Mouse (Mus musculus) embryonic facial prominence, embryonic 14.5 days (tissue): ENCODE results near the gene Rnf185. TPM values are rescaled to one million over a fixed set of nuclear protein-coding genes. Genes with fewer than 3 reads are reported as not detected.

Experiments
- ATAC-seq: fragments of 200-750 bp; cut with Nextera tagmentation; 2 replicates; pipeline ENCODE4 v1.8.0; 2017; ENCODE audit warnings: low read depth, moderate number of reproducible peaks, moderate TSS enrichment
- DNase-seq: peaks from one replicate; pipeline ENCODE4 v3.0.0-alpha.2; 2015; ENCODE audit warnings: low spot score
- H3K27ac ChIP-seq: fragments of 300-500 bp; sonication (generic); replicated peaks from 2 replicates; pipeline ENCODE4 v1.5.1; 2014; ENCODE audit warnings: low read depth, mild to moderate bottlenecking, low read length, moderate library complexity
- H3K27me3 ChIP-seq: fragments of 300-500 bp; sonication (generic); replicated peaks from 2 replicates; pipeline ENCODE4 v1.6.1; 2014; ENCODE audit warnings: low read length; ENCODE audit not compliant: control insufficient read depth, insufficient read depth
- H3K36me3 ChIP-seq: fragments of 300-500 bp; sonication (generic); 2 replicates; pipeline ENCODE4 v1.6.1; 2014; ENCODE audit warnings: low read length, mixed read lengths; ENCODE audit not compliant: control insufficient read depth, insufficient read depth
- H3K4me1 ChIP-seq: fragments of 300-500 bp; sonication (generic); 2 replicates; pipeline ENCODE4 v1.6.1; 2014; ENCODE audit warnings: antibody characterized with exemption, low read length; ENCODE audit not compliant: control insufficient read depth, insufficient read depth
- H3K4me2 ChIP-seq: fragments of 300-500 bp; sonication (generic); 2 replicates; pipeline ENCODE4 v1.6.1; 2014; ENCODE audit warnings: low read depth, mild to moderate bottlenecking, low read length, moderate library complexity, mixed read lengths
- H3K4me3 ChIP-seq: fragments of 300-500 bp; sonication (generic); 2 replicates; pipeline ENCODE4 v1.5.1; 2014; ENCODE audit warnings: low read depth, mild to moderate bottlenecking, low read length
- H3K9ac ChIP-seq: fragments of 300-500 bp; sonication (generic); 2 replicates; pipeline ENCODE4 v1.6.1; 2014; ENCODE audit warnings: low read depth, mild to moderate bottlenecking, low read length, moderate library complexity, mixed read lengths
- H3K9me3 ChIP-seq: fragments of 300-500 bp; sonication (generic); 2 replicates; pipeline ENCODE4 v1.6.1; 2016; ENCODE audit warnings: low read length; ENCODE audit not compliant: control insufficient read depth
- WGBS: fragments of 180-500 bp; shearing (Covaris S2); extraction: QIAGEN DNeasy Blood & Tissue Kit; methylation state at CpG from one replicate; pipeline ENCODE4 v1.1.7; 2014; 5-methylcytosine and 5-hydroxymethylcytosine counted together
- polyA plus RNA-seq: library from polyadenylated mRNA; unstranded; fragments of >200 nt; fragmentation: Nextera tagmentation; extraction: Ambion mirVana; gene quantifications from 2 replicates; pipeline ENCODE4 v1.2.1, GENCODE M21; 2014

Rnf185 gene
- polyA plus RNA-seq, 1 experiment from 2014 or later = 37.1 TPM

DNA sequence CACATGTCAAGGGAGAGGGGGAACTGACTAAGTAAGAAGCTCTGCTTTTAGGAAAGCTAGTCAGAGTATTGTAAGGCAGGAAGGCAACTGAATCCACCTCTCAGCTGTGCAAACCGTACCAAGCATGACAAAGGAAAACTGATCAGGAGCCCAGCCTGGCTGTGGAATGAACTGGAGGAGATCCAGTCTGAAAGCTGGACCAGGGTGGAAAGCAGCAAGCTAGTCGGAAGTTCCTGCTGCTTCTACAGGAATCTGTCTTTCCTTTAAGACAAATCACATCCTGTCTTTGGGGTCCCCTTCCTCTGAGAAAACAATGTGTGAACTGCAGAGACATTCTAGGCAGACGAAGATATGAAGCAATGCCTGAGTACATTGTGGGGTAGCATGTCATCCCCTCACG lies 33.4 kb downstream of the Rnf185 start:
- H3K27me3 ChIP-seq = no peaks in the 10 kb centered on the region
- H3K4me3 ChIP-seq = no peak overlapping the region
- peaks cover 72% of the 10 kb centered on the region for H3K36me3 ChIP-seq
- 66% methylated on average over 4 of the region's 4 CpGs for WGBS
- no peak overlapping the region for H3K4me2 ChIP-seq
- no peak for DNase-seq
- H3K9ac ChIP-seq = no peak overlapping the region
- no peaks in the 10 kb centered on the region for H3K4me1 ChIP-seq
- no peak for ATAC-seq
- H3K27ac ChIP-seq = no peak overlapping the region
- no peaks in the 10 kb centered on the region for H3K9me3 ChIP-seq

DNA sequence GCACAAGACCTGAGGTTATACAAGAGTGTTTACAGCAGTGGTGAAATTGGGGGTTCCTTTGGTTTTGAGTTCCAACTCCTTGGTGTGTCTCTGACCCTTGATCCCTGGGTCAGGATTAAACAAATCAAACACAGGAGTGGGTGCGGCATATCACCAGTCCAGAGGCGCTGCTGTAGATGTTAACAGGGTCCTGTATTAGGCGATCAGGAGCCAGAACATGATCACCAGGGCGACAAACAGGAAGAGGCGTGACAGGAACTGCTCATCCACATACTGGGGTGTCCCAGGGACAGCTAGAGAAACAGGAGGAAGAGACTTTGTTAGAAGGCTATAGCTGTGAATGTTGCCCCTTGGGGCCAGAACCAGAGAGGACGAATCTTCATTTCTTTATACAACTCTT lies 34.4 kb downstream of the Rnf185 start:
- Histone ChIP-seq H3K9ac (no peak overlapping the region), H3K9me3 (no peaks in the 10 kb centered on the region), H3K36me3 (peaks cover 65% of the 10 kb centered on the region), H3K27me3 (no peaks in the 10 kb centered on the region), H3K4me3 (no peak overlapping the region), H3K27ac (no peak overlapping the region), H3K4me2 (no peak overlapping the region), H3K4me1 (no peaks in the 10 kb centered on the region)
- ATAC-seq (no peak), DNase-seq (no peak)
- 68% methylated on average over 6 of the region's 6 CpGs for WGBS

DNA sequence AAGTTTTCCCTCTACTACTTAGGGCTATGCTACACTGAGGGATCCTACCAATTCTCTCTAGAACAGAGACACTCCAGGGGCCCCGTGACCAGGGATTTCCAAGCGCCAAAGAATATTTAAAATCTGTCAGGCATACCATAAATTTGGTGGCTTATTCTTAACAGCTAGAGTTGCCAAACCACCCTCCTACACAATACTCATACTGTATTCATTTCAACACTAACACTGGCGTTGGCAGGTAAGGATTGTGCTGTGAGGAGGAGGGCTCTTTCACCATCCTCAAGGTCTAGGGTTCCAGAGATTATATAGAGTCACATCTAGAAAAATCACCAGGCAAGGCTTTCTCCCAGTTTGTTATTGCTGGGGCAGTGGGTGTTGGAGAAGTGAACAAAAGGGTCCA lies 35.8 kb downstream of the Rnf185 start:
- DNase-seq (no peak), ATAC-seq (no peak)
- WGBS = 92% methylated on average over 3 of the region's 3 CpGs
- H3K4me2 ChIP-seq = no peak overlapping the region
- H3K9ac ChIP-seq = no peak overlapping the region
- H3K9me3 ChIP-seq = no peaks in the 10 kb centered on the region
- H3K27ac ChIP-seq = no peak overlapping the region
- H3K4me3 ChIP-seq = no peak overlapping the region
- H3K27me3 ChIP-seq = no peaks in the 10 kb centered on the region
- H3K36me3 ChIP-seq = peaks cover 62% of the 10 kb centered on the region
- no peaks in the 10 kb centered on the region for H3K4me1 ChIP-seq

DNA sequence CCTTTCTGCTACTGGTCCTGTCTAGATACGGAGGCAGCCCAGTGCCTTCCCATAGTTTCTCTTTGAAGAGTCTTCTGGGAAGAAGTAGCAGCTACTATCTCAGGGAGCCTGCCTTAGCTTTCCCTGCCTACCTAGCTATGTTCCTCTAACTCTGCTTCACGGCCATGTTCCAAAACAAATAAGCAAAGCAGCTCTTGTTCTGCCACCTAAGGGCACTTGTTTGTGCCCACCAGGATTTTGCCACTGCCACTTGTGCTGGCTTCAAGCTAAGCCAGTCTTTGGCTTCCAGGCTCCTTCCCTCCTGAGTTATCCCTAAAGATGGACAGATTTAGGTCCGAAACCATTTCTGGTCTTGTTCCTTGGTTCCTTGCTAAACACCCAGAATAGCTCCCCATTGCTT lies 40.1 kb downstream of the Rnf185 start:
- Histone ChIP-seq H3K9me3 (no peaks in the 10 kb centered on the region), H3K4me3 (no peak overlapping the region), H3K36me3 (peaks cover 32% of the 10 kb centered on the region), H3K4me2 (no peak overlapping the region), H3K4me1 (0 out of 2 replicates have a peak, but pooled peaks cover 7% of the 10 kb centered on the region), H3K27ac (no peak overlapping the region), H3K9ac (no peak overlapping the region), H3K27me3 (no peaks in the 10 kb centered on the region)
- DNase-seq (no peak), ATAC-seq (no peak)
- 81% methylated on average over 3 of the region's 3 CpGs for WGBS

DNA sequence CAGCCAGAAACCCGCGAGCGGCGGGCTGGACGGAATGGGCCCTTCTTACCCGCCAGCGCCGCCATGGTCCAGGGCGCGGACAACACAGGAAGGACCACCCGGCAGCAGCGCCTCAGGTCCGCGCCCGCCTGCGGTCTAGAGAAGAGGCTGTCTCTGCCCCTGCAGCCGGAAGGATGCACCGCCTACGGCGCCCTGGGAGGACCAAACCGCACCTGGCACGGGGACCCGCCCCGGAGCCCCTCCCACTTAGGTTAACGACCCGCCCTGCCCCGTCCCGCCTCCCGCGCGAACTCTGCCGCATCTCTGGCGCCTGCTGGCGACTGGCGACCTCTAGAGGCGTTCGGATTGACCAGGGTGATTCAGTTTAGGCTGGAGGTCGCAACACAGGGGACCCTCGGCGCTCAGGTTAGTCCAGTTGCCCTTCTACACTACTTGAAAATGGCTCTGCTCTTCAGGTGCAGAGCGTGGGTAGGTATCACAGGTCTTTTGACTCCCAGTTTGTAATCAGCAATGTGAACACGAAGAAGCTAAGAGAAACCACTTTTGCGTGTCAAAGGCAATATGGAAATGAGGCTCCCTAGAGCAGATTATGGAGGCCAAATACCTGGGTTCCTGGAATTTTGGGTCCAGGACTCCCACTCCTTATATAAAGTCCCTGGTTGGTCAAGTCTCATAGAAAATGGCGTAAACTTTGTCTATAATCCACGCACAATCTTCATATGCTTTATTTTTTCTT lies 43.0 kb downstream of the Rnf185 start, which contains the start of gene Limk2:
Gene Limk2 (minus strand): TSS at position 193 of the 736 bp plus-strand sequence.
- H3K27ac ChIP-seq = peak within 1 kb of the TSS; percentile 56; the same call in 1 of the 2 replicates
- 4% methylated on average over 33 of the region's 45 CpGs for WGBS
- DNase-seq = peak; percentile 92

DNA sequence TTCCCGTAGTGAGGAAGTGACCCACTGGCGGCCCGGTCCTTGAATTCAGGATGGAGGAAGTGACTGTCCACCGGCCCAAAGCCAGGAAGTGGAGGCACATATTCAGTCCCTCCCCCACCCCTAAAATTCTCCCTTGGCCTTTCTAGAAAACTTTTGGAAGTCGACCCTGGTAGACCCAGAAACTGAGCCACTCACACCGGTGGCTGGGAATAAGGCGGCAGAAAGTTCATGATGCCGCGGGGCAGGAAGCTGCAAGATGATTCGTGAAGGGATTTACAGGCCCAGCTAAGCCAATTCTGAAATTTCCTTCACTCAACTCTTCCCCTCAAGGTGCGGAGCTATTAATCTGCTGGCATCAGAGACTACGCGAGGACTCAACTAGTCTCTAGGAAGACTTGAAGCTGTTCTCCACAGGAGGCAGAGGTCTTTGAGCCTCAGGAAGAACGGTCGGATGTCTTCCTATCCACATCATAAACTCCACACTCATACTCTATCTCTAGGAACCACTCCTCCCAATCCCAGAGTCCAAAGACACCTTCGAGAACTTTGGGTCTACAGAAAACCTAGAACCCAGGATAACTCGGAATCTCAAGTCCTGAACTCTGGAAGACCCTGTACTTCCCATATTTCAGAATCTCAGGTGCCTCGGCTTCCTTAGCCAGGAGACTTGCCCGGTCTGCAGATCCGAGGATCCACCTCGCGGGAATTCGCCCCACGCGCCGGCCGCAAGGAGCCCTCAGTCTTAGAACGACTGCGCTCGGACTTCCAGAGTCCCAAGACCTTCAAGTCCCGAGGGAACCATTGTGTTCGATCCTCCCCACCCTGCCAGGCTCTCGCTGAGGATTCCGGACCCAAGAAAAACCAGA lies 43.8 kb downstream of the Rnf185 start:
- DNase-seq (no peak), ATAC-seq (no peak)
- no peaks in the 10 kb centered on the region for H3K36me3 ChIP-seq
- 0 out of 2 replicates have a peak, but pooled peaks cover 7% of the 10 kb centered on the region for H3K4me1 ChIP-seq
- H3K9me3 ChIP-seq = no peaks in the 10 kb centered on the region
- 4% methylated on average over 34 of the region's 34 CpGs for WGBS
- no peaks in the 10 kb centered on the region for H3K27me3 ChIP-seq
- H3K9ac ChIP-seq = peak overlapping the region; percentile 80
- H3K27ac ChIP-seq = peak overlapping the region; percentile 56; the same call in 1 of the 2 replicates
- H3K4me3 ChIP-seq = peak overlapping the region; percentile 74
- peak overlapping the region; percentile 77 for H3K4me2 ChIP-seq

More for the DNA sequence above, 43.0 kb downstream of the Rnf185 start, which contains the start of gene Limk2:
- Histone ChIP-seq H3K36me3 (peaks cover 7% of the 10 kb centered on the region; the same call in 1 of the 2 replicates), H3K9me3 (no peaks in the 10 kb centered on the region), H3K4me3 (peak within 1 kb of the TSS; percentile 74), H3K9ac (peak within 1 kb of the TSS; percentile 80), H3K27me3 (no peaks in the 10 kb centered on the region), H3K4me2 (peak within 1 kb of the TSS; percentile 77), H3K4me1 (0 out of 2 replicates have a peak, but pooled peaks cover 7% of the 10 kb centered on the region)
- peak; percentile 97 for ATAC-seq

DNA sequence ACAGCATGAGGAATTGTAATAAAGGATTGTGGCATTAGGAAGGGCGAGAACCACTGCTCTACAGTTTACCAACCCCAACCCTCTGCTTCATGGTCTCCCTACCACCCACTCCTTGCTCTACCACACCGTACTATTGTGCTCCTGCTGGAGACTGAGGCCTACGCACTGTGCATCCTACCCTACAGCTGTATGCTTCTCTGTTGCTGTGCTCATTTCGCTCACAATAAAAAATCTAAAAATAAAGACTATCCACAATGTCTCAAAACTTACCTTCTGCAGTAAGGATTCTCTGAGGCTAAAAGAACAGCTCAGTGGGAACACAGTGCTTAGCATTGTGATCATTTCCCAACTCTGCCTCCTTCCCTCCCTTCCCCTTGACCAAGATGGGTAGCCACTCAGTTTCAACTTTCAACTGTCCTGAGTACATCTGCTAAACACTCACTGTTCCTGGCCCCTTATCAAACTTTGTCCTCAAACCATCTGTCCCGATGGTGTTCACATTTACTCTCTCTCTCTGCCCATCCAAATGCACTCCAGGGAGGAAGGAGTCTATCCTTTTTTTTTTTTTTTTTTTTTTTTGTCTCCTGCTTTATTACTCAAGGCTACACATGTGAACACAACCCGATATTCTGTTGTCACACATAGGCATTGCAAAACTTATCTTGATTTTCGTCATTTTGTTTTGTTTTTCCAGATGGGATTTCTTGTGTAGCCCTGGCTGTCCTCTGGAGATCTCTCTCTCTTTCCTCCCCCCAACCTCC lies 47.7 kb downstream of the Rnf185 start:
- Histone ChIP-seq H3K4me3 (no peak overlapping the region), H3K4me2 (no peak overlapping the region), H3K27me3 (no peaks in the 10 kb centered on the region), H3K4me1 (0 out of 2 replicates have a peak, but pooled peaks cover 7% of the 10 kb centered on the region), H3K9me3 (no peaks in the 10 kb centered on the region), H3K27ac (no peak overlapping the region), H3K9ac (no peak overlapping the region), H3K36me3 (no peaks in the 10 kb centered on the region)
- 87% methylated on average over 7 of the region's 7 CpGs for WGBS
- ATAC-seq (no peak), DNase-seq (no peak)

DNA sequence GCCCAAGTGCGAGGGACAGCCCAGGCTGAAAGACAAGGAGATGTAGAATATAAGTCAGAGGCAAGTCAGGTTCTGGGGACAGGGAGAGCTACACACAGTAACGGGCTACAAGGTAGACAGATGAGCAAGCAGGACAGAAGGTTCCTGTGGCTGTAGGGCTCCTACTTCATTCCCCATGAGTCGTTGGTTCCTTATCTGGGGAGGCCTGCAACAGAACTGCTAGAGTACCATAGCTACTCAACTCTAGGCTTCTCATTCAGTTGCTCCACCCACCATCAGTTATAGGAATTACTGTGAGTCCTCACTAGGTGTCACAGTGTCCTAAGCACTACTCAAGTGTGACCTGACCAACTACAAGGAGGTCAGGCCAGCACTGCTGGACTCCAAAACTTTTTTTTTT lies 49.1 kb downstream of the Rnf185 start:
- no peak overlapping the region for H3K9ac ChIP-seq
- ATAC-seq (no peak), DNase-seq (no peak)
- no peak overlapping the region for H3K4me3 ChIP-seq
- H3K4me1 ChIP-seq = 0 out of 2 replicates have a peak, but pooled peaks cover 5% of the 10 kb centered on the region
- H3K9me3 ChIP-seq = no peaks in the 10 kb centered on the region
- 77% methylated on average over 3 of the region's 3 CpGs for WGBS
- no peak overlapping the region for H3K27ac ChIP-seq
- no peak overlapping the region for H3K4me2 ChIP-seq
- H3K27me3 ChIP-seq = no peaks in the 10 kb centered on the region
- no peaks in the 10 kb centered on the region for H3K36me3 ChIP-seq
